Comparison of ENCODE assay signal across 23 mouse cellular contexts in genomic region chr4:93437386-93438130, GRCm38 (mm10).
DNase-seq lines count a peak whose midpoint lies in the region; ATAC-seq and TF ChIP-seq lines count a peak whose summit lies in the region.
"Had no signal": no experiment of that assay in that cellular context is flagged by ENCODE, and none has a peak within 500 bp of the region (broad histone marks: within the 10 kb centered on the region; RNA-seq: fewer than 3 reads in every experiment).

No protein-coding gene starts in this region.

- peak; percentile 82 for ATAC-seq in kidney, embryonic 16.5 days (ENCODE audit: low FRiP score, low TSS enrichment)
- peak; percentile 65 for ATAC-seq in neural tube, embryonic 13.5 days (ENCODE audit: low read depth)
- ATAC-seq: midbrain, embryonic 16.5 days had no signal

- no peaks in the 10 kb centered on the region for H3K36me3 ChIP-seq in kidney, embryonic 16.5 days (ENCODE audit: insufficient read depth, low read length)
- H3K36me3 ChIP-seq in kidney, adult 2 months (ENCODE audit: control insufficient read depth, insufficient read depth, low read length) = no peaks in the 10 kb centered on the region
- H3K36me3 ChIP-seq in neural tube, embryonic 13.5 days = no peaks in the 10 kb centered on the region
- H3K36me3 ChIP-seq: forebrain, embryonic 12.5 days; heart, embryonic 15.5 days; hindbrain, embryonic 13.5 days; lung, embryonic 15.5 days; midbrain, embryonic 10.5 days had no signal

- no peak overlapping the region for H3K4me2 ChIP-seq in kidney, embryonic 16.5 days (replicated peaks; ENCODE audit: low read depth, low read length)
- H3K4me2 ChIP-seq in neural tube, embryonic 13.5 days = no peak overlapping the region
- H3K4me2 ChIP-seq: forebrain, embryonic 12.5 days; heart, embryonic 15.5 days; hindbrain, embryonic 13.5 days; lung, embryonic 15.5 days had no signal

- H3K9ac ChIP-seq in kidney, embryonic 16.5 days (replicated peaks; ENCODE audit: low read length) = no peak overlapping the region
- no peak overlapping the region for H3K9ac ChIP-seq in neural tube, embryonic 13.5 days
- H3K9ac ChIP-seq: forebrain, embryonic 12.5 days; heart, embryonic 15.5 days; hindbrain, embryonic 13.5 days; liver, embryonic 14.5 days; lung, embryonic 15.5 days had no signal

- 20% methylated on average over 3 of the region's 3 CpGs for WGBS in kidney, embryonic 16.5 days
- 21% methylated on average over 3 of the region's 3 CpGs for WGBS in kidney, adult 2 months
- WGBS in neural tube, embryonic 13.5 days = 43% methylated on average over 3 of the region's 3 CpGs

- peaks cover 5% of the 10 kb centered on the region; the same call in 1 of the 2 replicates for H3K4me1 ChIP-seq in kidney, embryonic 16.5 days (ENCODE audit: insufficient read depth, low read length)
- no peaks in the 10 kb centered on the region for H3K4me1 ChIP-seq in kidney, adult 2 months (ENCODE audit: control insufficient read depth, insufficient read depth, low read length)
- H3K4me1 ChIP-seq in neural tube, embryonic 13.5 days (replicated peaks) = peaks cover 15% of the 10 kb centered on the region
- H3K4me1 ChIP-seq: forebrain, embryonic 12.5 days; heart, embryonic 15.5 days; hindbrain, embryonic 13.5 days; lung, embryonic 15.5 days; midbrain, embryonic 10.5 days had no signal

- no peaks in the 10 kb centered on the region for H3K9me3 ChIP-seq in kidney, embryonic 16.5 days (ENCODE audit: low read length)
- H3K9me3 ChIP-seq in neural tube, embryonic 13.5 days = no peaks in the 10 kb centered on the region
- H3K9me3 ChIP-seq: forebrain, embryonic 12.5 days; heart, embryonic 15.5 days; hindbrain, embryonic 13.5 days; lung, embryonic 15.5 days; midbrain, embryonic 10.5 days had no signal

- TF ChIP-seq POLR2A in kidney, adult 2 months (IDR thresholded peaks at IDR 0.05; ENCODE audit: low read depth, low read length) = no peak

- no peaks in the 10 kb centered on the region for H3K27me3 ChIP-seq in kidney, embryonic 16.5 days (ENCODE audit: insufficient read depth, low read length)
- no peaks in the 10 kb centered on the region for H3K27me3 ChIP-seq in kidney, adult 2 months (replicated peaks; ENCODE audit: control insufficient read depth, insufficient read depth, low read length)
- no peaks in the 10 kb centered on the region for H3K27me3 ChIP-seq in neural tube, embryonic 13.5 days
- H3K27me3 ChIP-seq: forebrain, embryonic 12.5 days; heart, embryonic 15.5 days; hindbrain, embryonic 13.5 days; lung, embryonic 15.5 days had no signal

- TF ChIP-seq CTCF in kidney, adult 2 months (conservative IDR thresholded peaks at IDR 0.05; ENCODE audit: insufficient read depth, insufficient read length, low read depth, low read length) = no peak

- DNase-seq in adrenal gland, adult 2 months = peak; percentile 10
- no peak for DNase-seq in adrenal gland, adult 18-20 months (ENCODE audit: low spot score in 2 of 2)
- no peak for DNase-seq in kidney, adult 2 months
- no peak for DNase-seq in neural tube, embryonic 10.5 days (ENCODE audit: extremely low spot score, low spot score)
- DNase-seq in B cell, adult 2 months = no peak
- DNase-seq in thymus, adult 18-20 months = no peak
- DNase-seq: cerebellum, adult 11-12 months; cerebellum, postnatal 10 days; heart, postnatal 36 days; left cerebral cortex, postnatal 4 days had no signal

- H3K4me3 ChIP-seq in kidney, embryonic 16.5 days (ENCODE audit: low read length) = no peak overlapping the region
- H3K4me3 ChIP-seq in kidney, adult 2 months (ENCODE audit: insufficient read depth, low read depth, low read length) = no peak overlapping the region
- no peak overlapping the region for H3K4me3 ChIP-seq in neural tube, embryonic 13.5 days
- H3K4me3 ChIP-seq: forebrain, embryonic 12.5 days; heart, embryonic 15.5 days; hindbrain, embryonic 13.5 days; left cerebral cortex, adult 2 months; lung, embryonic 15.5 days; midbrain, embryonic 10.5 days; myocyte had no signal

- H3K27ac ChIP-seq in kidney, embryonic 16.5 days (ENCODE audit: low read length) = no peak overlapping the region
- H3K27ac ChIP-seq in kidney, adult 2 months (ENCODE audit: insufficient read depth, low read depth, low read length) = no peak overlapping the region
- peak overlapping the region; percentile 54 for H3K27ac ChIP-seq in neural tube, embryonic 13.5 days (replicated peaks)
- H3K27ac ChIP-seq: forebrain, embryonic 12.5 days; heart, embryonic 15.5 days; hindbrain, embryonic 13.5 days; left cerebral cortex, adult 2 months; liver, embryonic 14.5 days; lung, embryonic 15.5 days; macrophage; midbrain, embryonic 10.5 days; stomach, postnatal 0 days had no signal
